Mouse (Mus musculus): ENCODE measurements around the gene Nxf2. TPM values are rescaled to one million over a fixed set of nuclear protein-coding genes. Genes with fewer than 3 reads are reported as not detected.

The Nxf2 gene
- polyA plus RNA-seq, 1 experiment from 2014 or later = 0.78 TPM

GRCm38 (mm10) chrX:134910345-134910744 lies 54.2 kb downstream of the Nxf2 start:
- Histone ChIP-seq H3K9ac (replicated peaks; ENCODE audit: low read depth, low read length) (no peak overlapping the region), H3K27me3 (ENCODE audit: control insufficient read depth, insufficient read depth, low read length) (no peaks in the 10 kb centered on the region), H3K9me3 (ENCODE audit: control insufficient read depth, low read depth, low read length) (no peaks in the 10 kb centered on the region), H3K4me1 (ENCODE audit: control insufficient read depth, insufficient read depth, low read length) (no peaks in the 10 kb centered on the region), H3K4me2 (replicated peaks; ENCODE audit: low read depth, low read length) (no peak overlapping the region), H3K36me3 (ENCODE audit: control insufficient read depth, insufficient read depth, low read length) (no peaks in the 10 kb centered on the region), H3K27ac (ENCODE audit: low read length) (no peak overlapping the region), H3K4me3 (ENCODE audit: low read depth, low read length) (no peak overlapping the region)
- WGBS = 86% methylated on average over 4 of the region's 4 CpGs
- no peak for ATAC-seq (ENCODE audit: insufficient number of reproducible peaks, insufficient read depth, low FRiP score, low read depth)

Other genes starting within 250 kb of the Nxf2 start
- gene Armcx1, start 246.8 kb downstream of the Nxf2 start, polyA plus RNA-seq (2014; fragmentation: Nextera tagmentation; extraction: Ambion mirVana) = 52.0 and 52.1 TPM in 2 replicates
- gene Armcx6, start 213.3 kb downstream of the Nxf2 start, polyA plus RNA-seq (2014; fragmentation: Nextera tagmentation; extraction: Ambion mirVana) = 30.5 and 30.8 TPM in 2 replicates
- gene Armcx3, start 208.2 kb downstream of the Nxf2 start, polyA plus RNA-seq (2014; fragmentation: Nextera tagmentation; extraction: Ambion mirVana) = 79.8 and 84.8 TPM in 2 replicates
- gene Armcx2, start 155.5 kb downstream of the Nxf2 start, polyA plus RNA-seq (2014; fragmentation: Nextera tagmentation; extraction: Ambion mirVana) = 71.5 and 74.0 TPM in 2 replicates
- 6.6 and 8.1 TPM in 2 replicates for gene Zmat1, start 44.5 kb upstream of the Nxf2 start, polyA plus RNA-seq (2014; fragmentation: Nextera tagmentation; extraction: Ambion mirVana)
- not detected in 2 replicates for gene Gm15023, start 212.9 kb upstream of the Nxf2 start, polyA plus RNA-seq (2014; fragmentation: Nextera tagmentation; extraction: Ambion mirVana)
- gene Tceal6, start 245.9 kb upstream of the Nxf2 start, polyA plus RNA-seq (2014; fragmentation: Nextera tagmentation; extraction: Ambion mirVana) = 0.57 and 0.90 TPM in 2 replicates

Measured in stomach, embryonic 14.5 days (tissue).